Mouse (Mus musculus) lung, postnatal 0 days (tissue): Measurements from ENCODE around the gene Zc3h7a.

Experiments
- CTCF ChIP-seq: IDR thresholded peaks from 2 replicates; pipeline ENCODE4 v1.5.1; 2016; ENCODE audit warnings: antibody characterized with exemption, mild to moderate bottlenecking
- EP300 ChIP-seq: IDR thresholded peaks from 2 replicates; pipeline ENCODE4 v1.6.1; 2016; ENCODE audit warnings: antibody characterized with exemption, mild to moderate bottlenecking, control low read depth

- no peak for TF ChIP-seq CTCF
- TF ChIP-seq EP300: no peak
Observed at GRCm38 (mm10) chr16:11200247-11200646, 24.1 kb upstream of the Zc3h7a start.
